Mouse (Mus musculus) myocyte (in vitro differentiated cells): Measurements from ENCODE around the gene Tyw5. TPM values are rescaled to one million over a fixed set of nuclear protein-coding genes. Genes with fewer than 3 reads are reported as not detected.

ENCODE experiments used
- H3K27me3 ChIP-seq: one replicate; pipeline ENCODE4 v1.6.1; 2011; ENCODE audit not compliant: control insufficient read depth, insufficient read depth, insufficient read length
- H3K36me3 ChIP-seq: one replicate; pipeline ENCODE4 v1.6.1; 2011; ENCODE audit not compliant: control insufficient read depth, insufficient read depth
- H3K4me2 ChIP-seq: one replicate; pipeline ENCODE4 v1.6.1; 2011; ENCODE audit warnings: low read depth, control low read depth
- H3K4me3 ChIP-seq: one replicate; pipeline ENCODE4 v1.5.1; 2011; ENCODE audit warnings: mild to moderate bottlenecking, control low read depth, moderate library complexity
- H3K79me2 ChIP-seq: one replicate; pipeline ENCODE4 v1.6.1; 2011; ENCODE audit not compliant: control insufficient read depth, insufficient read depth
- H3ac ChIP-seq: one replicate; pipeline ENCODE4 v1.6.1; 2011; ENCODE audit not compliant: control insufficient read depth, insufficient read length
- CEBPB ChIP-seq: IDR thresholded peaks from 2 replicates; pipeline ENCODE4 v1.6.1; 2011; ENCODE audit warnings: mild to moderate bottlenecking, moderate library complexity; ENCODE audit not compliant: poor library complexity, insufficient read depth, severe bottlenecking
- E2F4 ChIP-seq: IDR thresholded peaks from one replicate; pipeline ENCODE4 v1.6.1; 2011; ENCODE audit warnings: mild to moderate bottlenecking, control low read depth, moderate library complexity; ENCODE audit not compliant: insufficient read depth
- MAX ChIP-seq: IDR thresholded peaks from one replicate; pipeline ENCODE4 v1.6.1; 2011; ENCODE audit warnings: low read depth, mild to moderate bottlenecking, control low read depth
- MYOD1 ChIP-seq, 3 experiments: IDR thresholded peaks; one replicate each; pipeline ENCODE4 v1.6.1; 2011; ENCODE audit warnings: control low read depth in 2 of 3, low read depth in 2 of 3, mild to moderate bottlenecking in 2 of 3, moderate library complexity in 1 of 3; ENCODE audit not compliant: insufficient read length in 2 of 3, control insufficient read depth in 1 of 3
- MYOG ChIP-seq, 3 experiments: IDR thresholded peaks; one replicate each; pipeline ENCODE4 v1.6.1; 2011; ENCODE audit warnings: control low read depth in 2 of 3, low read depth in 2 of 3, mild to moderate bottlenecking in 2 of 3; ENCODE audit not compliant: insufficient read length in 2 of 3, control insufficient read depth in 1 of 3, insufficient read depth in 1 of 3
- POLR2A ChIP-seq: IDR thresholded peaks from one replicate; pipeline ENCODE4 v1.6.1; 2011; ENCODE audit warnings: low read depth, mild to moderate bottlenecking, control low read depth, moderate library complexity; ENCODE audit not compliant: insufficient read length
- POLR2AphosphoS2 ChIP-seq: IDR thresholded peaks from one replicate; pipeline ENCODE4 v1.6.1; 2011; ENCODE audit warnings: low read depth, control low read depth; ENCODE audit not compliant: insufficient read length
- REST ChIP-seq: IDR thresholded peaks from one replicate; pipeline ENCODE4 v1.6.1; 2011; ENCODE audit warnings: mild to moderate bottlenecking, control low read depth, moderate library complexity; ENCODE audit not compliant: insufficient read depth, insufficient read length
- SRF ChIP-seq: IDR thresholded peaks from one replicate; pipeline ENCODE4 v1.6.1; 2011; ENCODE audit warnings: low read depth; ENCODE audit not compliant: control insufficient read depth, insufficient read length
- TCF12 ChIP-seq: IDR thresholded peaks from one replicate; pipeline ENCODE4 v1.6.1; 2011; ENCODE audit warnings: mild to moderate bottlenecking, control low read depth; ENCODE audit not compliant: poor library complexity, insufficient read depth, severe bottlenecking
- TCF3 ChIP-seq: IDR thresholded peaks from one replicate; pipeline ENCODE4 v1.6.1; 2011; ENCODE audit warnings: low read depth, control low read depth; ENCODE audit not compliant: insufficient read length
- USF1 ChIP-seq: IDR thresholded peaks from one replicate; pipeline ENCODE4 v1.6.1; 2011; ENCODE audit warnings: low read depth, mild to moderate bottlenecking, control low read depth, moderate library complexity
- polyA plus RNA-seq: library from polyadenylated mRNA; unstranded; fragments of >200 nt; fragmentation: generic; extraction: Trizol; gene quantifications from one replicate; pipeline ENCODE4 v1.2.1, GENCODE M21; 2012; ENCODE audit warnings: missing spikeins

Tyw5 gene
- polyA plus RNA-seq = 6.4 TPM

DNA sequence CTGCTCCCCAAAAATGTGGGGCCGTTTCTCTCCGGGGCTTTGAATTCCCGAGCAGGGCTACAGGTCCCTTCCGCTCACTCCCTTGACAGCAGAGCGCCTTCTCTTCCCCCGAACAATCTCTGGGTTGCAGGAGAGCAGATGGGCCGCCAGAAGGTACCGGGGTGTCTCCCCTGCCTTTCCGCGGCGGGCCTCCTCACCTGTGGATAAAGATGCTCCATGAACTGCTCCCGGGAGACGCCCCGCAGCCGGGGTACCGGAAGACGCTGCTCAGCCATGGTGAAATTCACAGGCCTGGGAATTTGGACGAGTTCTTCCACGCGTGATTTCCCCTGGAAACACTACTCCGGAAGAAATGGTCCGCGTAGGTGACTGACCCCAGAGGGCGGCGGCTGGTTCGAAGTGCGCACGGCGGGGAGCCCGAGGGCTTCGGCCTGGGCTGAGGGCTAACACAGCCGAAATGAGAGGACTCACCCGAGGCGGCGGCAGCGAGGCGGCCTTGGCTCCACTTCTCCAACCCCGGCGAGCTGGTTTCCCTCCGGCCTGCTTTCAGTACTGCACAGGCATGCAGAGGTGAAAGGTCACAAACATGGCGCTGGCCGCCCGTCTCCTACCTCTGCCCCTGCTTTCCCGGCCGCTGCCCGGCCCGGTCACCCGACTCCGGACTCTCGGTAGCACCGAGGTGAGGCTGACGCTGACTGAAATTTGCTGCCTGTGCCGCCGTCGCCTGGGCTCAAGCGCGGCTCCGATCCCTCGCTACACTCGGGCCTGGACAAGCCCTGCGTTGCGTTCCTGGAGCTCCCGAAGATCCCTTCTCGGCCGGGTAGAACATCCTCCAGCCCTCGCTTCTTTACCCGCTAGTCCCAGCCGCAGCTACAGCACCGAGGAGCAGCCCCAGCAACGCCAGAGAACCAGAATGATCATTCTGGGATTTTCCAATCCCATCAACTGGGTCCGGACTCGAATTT is at the start of gene Tyw5, which contains the start of gene Maip1:
Gene Tyw5, minus strand, starts transcription at position 915 of the 965 bp plus-strand sequence.
Gene Maip1, plus strand, starts transcription at position 142 of the 965 bp plus-strand sequence.
- peak within 1 kb of the TSS; percentile 92 for H3K4me2 ChIP-seq
- peaks cover 66% of the 10 kb centered on the region for H3K79me2 ChIP-seq
- H3K4me3 ChIP-seq = peak within 1 kb of the TSS; percentile 95
- peak within 1 kb of the TSS; percentile 67 for H3ac ChIP-seq
- no peaks in the 10 kb centered on the region for H3K27me3 ChIP-seq
- TF ChIP-seq SRF = peak; percentile 16
- TF ChIP-seq MAX = no peak
- TF ChIP-seq MYOG (IDR thresholded peaks at IDR 0.05; ENCODE audit: control insufficient read depth in 1 of 3, insufficient read depth in 1 of 3, insufficient read length in 2 of 3, low read depth in 2 of 3) = peak in 1 of 3 experiments; percentile 43
- TF ChIP-seq CEBPB = no peak
- peak; percentile 67 for TF ChIP-seq POLR2A
- peak; percentile 37 for TF ChIP-seq POLR2AphosphoS2
- TF ChIP-seq REST = peak; percentile 9
- H3K36me3 ChIP-seq = peaks cover under 1% of the 10 kb centered on the region

GRCm38 (mm10) chr1:57450241-57450640 is 43.3 kb upstream of the Tyw5 start:
- Histone ChIP-seq H3K4me2 (no peak overlapping the region), H3K27me3 (no peaks in the 10 kb centered on the region), H3K36me3 (no peaks in the 10 kb centered on the region), H3K79me2 (no peaks in the 10 kb centered on the region), H3K4me3 (no peak overlapping the region), H3ac (no peak overlapping the region)
- TF ChIP-seq POLR2AphosphoS2 = no peak
- TF ChIP-seq MYOG (IDR thresholded peaks at IDR 0.05; ENCODE audit: control insufficient read depth in 1 of 3, insufficient read depth in 1 of 3, insufficient read length in 2 of 3, low read depth in 2 of 3) = no peak
- no peak for TF ChIP-seq MYOD1 (IDR thresholded peaks at IDR 0.05; ENCODE audit: control insufficient read depth in 1 of 3, insufficient read length in 2 of 3, low read depth in 2 of 3)
- TF ChIP-seq E2F4 = no peak
- no peak for TF ChIP-seq TCF12
- no peak for TF ChIP-seq MAX
- no peak for TF ChIP-seq TCF3
- no peak for TF ChIP-seq USF1
- no peak for TF ChIP-seq REST
- no peak for TF ChIP-seq POLR2A
- TF ChIP-seq SRF = no peak
- TF ChIP-seq CEBPB = no peak

- H3K36me3 ChIP-seq = no peaks in the 10 kb centered on the region
- no peak overlapping the region for H3ac ChIP-seq
- H3K79me2 ChIP-seq = no peaks in the 10 kb centered on the region
- H3K4me2 ChIP-seq = no peak overlapping the region
- no peaks in the 10 kb centered on the region for H3K27me3 ChIP-seq
- H3K4me3 ChIP-seq = no peak overlapping the region
- no peak for TF ChIP-seq E2F4
- no peak for TF ChIP-seq REST
- TF ChIP-seq POLR2A = no peak
- no peak for TF ChIP-seq MYOG (IDR thresholded peaks at IDR 0.05; ENCODE audit: control insufficient read depth in 1 of 3, insufficient read depth in 1 of 3, insufficient read length in 2 of 3, low read depth in 2 of 3)
- TF ChIP-seq TCF12 = no peak
- no peak for TF ChIP-seq MAX
- TF ChIP-seq USF1 = no peak
- TF ChIP-seq MYOD1 (IDR thresholded peaks at IDR 0.05; ENCODE audit: control insufficient read depth in 1 of 3, insufficient read length in 2 of 3, low read depth in 2 of 3) = no peak
- TF ChIP-seq SRF = no peak
- TF ChIP-seq POLR2AphosphoS2 = no peak
- TF ChIP-seq TCF3 = no peak
- no peak for TF ChIP-seq CEBPB
Observed at GRCm38 (mm10) chr1:57445679-57446078, 38.8 kb upstream of the Tyw5 start.

DNA sequence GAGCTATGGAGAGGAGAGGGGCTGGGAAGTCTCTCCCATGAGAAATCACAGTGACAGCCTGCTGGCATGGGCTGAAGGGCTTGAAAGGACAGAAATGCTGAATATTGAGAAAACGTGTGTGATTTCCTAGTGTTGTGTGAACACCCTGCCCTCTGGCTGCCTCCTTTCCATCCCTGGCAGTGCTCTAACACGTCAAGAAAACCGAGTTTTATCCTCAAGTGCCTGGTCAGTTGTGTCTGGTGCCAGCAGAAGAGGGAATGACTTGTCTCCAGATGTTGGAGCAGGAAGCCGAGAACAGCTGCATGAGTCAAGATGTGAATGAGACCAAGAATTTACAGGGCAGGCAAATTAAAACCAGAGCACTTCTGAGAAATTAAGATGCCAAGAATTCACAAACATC is 33.9 kb upstream of the Tyw5 start:
- H3K36me3 ChIP-seq = no peaks in the 10 kb centered on the region
- no peak overlapping the region for H3ac ChIP-seq
- no peak overlapping the region for H3K4me3 ChIP-seq
- H3K79me2 ChIP-seq = no peaks in the 10 kb centered on the region
- TF ChIP-seq TCF12 = no peak
- peak in 1 of 3 experiments; percentile 20 for TF ChIP-seq MYOD1 (IDR thresholded peaks at IDR 0.05; ENCODE audit: control insufficient read depth in 1 of 3, insufficient read length in 2 of 3, low read depth in 2 of 3)
- no peaks in the 10 kb centered on the region for H3K27me3 ChIP-seq
- H3K4me2 ChIP-seq = no peak overlapping the region

DNA sequence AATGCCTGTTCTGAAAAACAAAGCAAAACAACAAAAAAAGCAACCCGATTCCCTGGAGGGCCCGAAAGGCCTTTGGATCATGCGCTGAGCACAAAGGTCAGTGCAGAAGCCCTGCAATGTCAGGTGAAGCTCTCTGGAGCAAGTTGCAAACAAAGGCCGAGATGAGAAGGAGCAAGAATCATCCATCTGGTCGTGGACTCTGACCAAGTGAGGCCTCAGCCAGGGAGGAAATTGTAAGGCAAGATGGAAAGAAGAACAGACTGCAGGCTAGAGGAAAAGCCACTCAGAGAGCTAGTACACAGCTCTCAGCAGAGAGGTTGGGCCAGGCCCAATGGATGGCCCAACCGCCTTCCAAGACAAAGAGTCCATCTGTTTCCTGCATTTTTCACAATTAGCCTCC is 32.1 kb upstream of the Tyw5 start:
- Histone ChIP-seq H3K36me3 (no peaks in the 10 kb centered on the region), H3K4me2 (no peak overlapping the region), H3K27me3 (no peaks in the 10 kb centered on the region), H3K4me3 (no peak overlapping the region), H3K79me2 (no peaks in the 10 kb centered on the region), H3ac (no peak overlapping the region)
- no peak for TF ChIP-seq MYOG (IDR thresholded peaks at IDR 0.05; ENCODE audit: control insufficient read depth in 1 of 3, insufficient read depth in 1 of 3, insufficient read length in 2 of 3, low read depth in 2 of 3)
- TF ChIP-seq TCF3 = no peak
- no peak for TF ChIP-seq SRF
- no peak for TF ChIP-seq POLR2AphosphoS2
- TF ChIP-seq POLR2A = no peak
- TF ChIP-seq TCF12 = no peak
- TF ChIP-seq REST = no peak
- no peak for TF ChIP-seq MAX
- TF ChIP-seq USF1 = no peak
- no peak for TF ChIP-seq CEBPB
- no peak for TF ChIP-seq MYOD1 (IDR thresholded peaks at IDR 0.05; ENCODE audit: control insufficient read depth in 1 of 3, insufficient read length in 2 of 3, low read depth in 2 of 3)
- no peak for TF ChIP-seq E2F4
